Mouse (Mus musculus) ES-Bruce4 (cell line): ENCODE data around the gene Chrdl2. TPM values are rescaled to one million over a fixed set of nuclear protein-coding genes. Genes with fewer than 3 reads are reported as not detected.
A peak's percentile ranks its signal among the peaks of the same experiment; 100 is the strongest.

Experiments
- H3K27ac ChIP-seq: 2 replicates; pipeline ENCODE4 v1.5.1; 2012; ENCODE audit warnings: low read length, inconsistent platforms; ENCODE audit not compliant: insufficient read depth
- H3K27me3 ChIP-seq: 2 replicates; pipeline ENCODE4 v1.6.1; 2012; ENCODE audit warnings: mild to moderate bottlenecking, low read length, inconsistent platforms; ENCODE audit not compliant: control insufficient read depth, poor library complexity, insufficient read depth, severe bottlenecking
- H3K36me3 ChIP-seq: 2 replicates; pipeline ENCODE4 v1.6.1; 2012; ENCODE audit warnings: inconsistent platforms, mild to moderate bottlenecking, low read length, moderate library complexity; ENCODE audit not compliant: control insufficient read depth, poor library complexity, insufficient read depth, severe bottlenecking
- H3K4me1 ChIP-seq: one replicate; pipeline ENCODE4 v1.8.1; 2011; ENCODE audit warnings: low read length; ENCODE audit not compliant: control insufficient read depth, insufficient read depth
- H3K4me3 ChIP-seq: 2 replicates; pipeline ENCODE4 v1.5.1; 2011; ENCODE audit warnings: low read depth, mild to moderate bottlenecking, low read length
- H3K9ac ChIP-seq: 2 replicates; pipeline ENCODE4 v1.6.1; 2012; ENCODE audit warnings: low read depth, mild to moderate bottlenecking, inconsistent platforms; ENCODE audit not compliant: poor library complexity, severe bottlenecking
- H3K9me3 ChIP-seq: replicated peaks from 2 replicates; pipeline ENCODE4 v1.6.1; 2012; ENCODE audit warnings: mild to moderate bottlenecking, low read length, inconsistent platforms; ENCODE audit not compliant: control insufficient read depth, poor library complexity, insufficient read depth, severe bottlenecking
- CTCF ChIP-seq: IDR thresholded peaks from one replicate; pipeline ENCODE4 v1.8.1; 2011; ENCODE audit warnings: low read depth, low read length
- EP300 ChIP-seq: IDR thresholded peaks from 2 replicates; pipeline ENCODE4 v1.6.1; 2011; ENCODE audit warnings: low read depth, low read length; ENCODE audit not compliant: insufficient read depth
- POLR2A ChIP-seq: IDR thresholded peaks from one replicate; pipeline ENCODE4 v1.8.1; 2011; ENCODE audit warnings: low read length; ENCODE audit not compliant: insufficient read depth
- polyA plus RNA-seq: library from polyadenylated mRNA; stranded (reverse); fragments of >200 nt; gene quantifications from 2 replicates; pipeline ENCODE4 v1.2.4, GENCODE M21; 2011; ENCODE audit warnings: low read depth; ENCODE audit not compliant: missing spikeins, insufficient read depth, insufficient read length

The Chrdl2 gene
- polyA plus RNA-seq, 1 experiment: not detected

DNA sequence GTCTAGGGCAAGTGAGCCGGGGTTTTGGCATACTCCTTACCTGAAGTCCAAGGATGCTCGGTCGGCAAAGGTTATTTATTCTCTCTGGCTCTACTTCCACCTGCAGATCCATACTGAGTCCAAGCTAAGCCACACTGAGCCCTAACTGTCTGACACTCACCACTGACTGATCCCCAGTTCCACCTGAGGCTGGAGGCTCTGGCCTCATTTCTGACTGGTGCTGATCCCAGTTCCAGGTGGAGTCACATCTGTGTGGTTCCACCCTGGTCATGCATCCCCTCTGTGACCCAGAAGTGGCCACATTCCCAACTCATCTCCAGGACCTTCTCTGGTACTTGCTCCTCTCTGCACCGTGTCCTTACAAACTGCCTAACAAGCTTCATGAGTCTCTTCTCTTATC is 2.8 kb downstream of the Chrdl2 start:
- no peaks in the 10 kb centered on the region for H3K4me1 ChIP-seq
- no peaks in the 10 kb centered on the region for H3K9me3 ChIP-seq
- peaks cover 16% of the 10 kb centered on the region for H3K27me3 ChIP-seq
- H3K9ac ChIP-seq: no peak overlapping the region
- no peak overlapping the region for H3K27ac ChIP-seq
- TF ChIP-seq POLR2A: no peak
- TF ChIP-seq CTCF: no peak
- no peak for TF ChIP-seq EP300
- H3K36me3 ChIP-seq: no peaks in the 10 kb centered on the region
- no peak overlapping the region for H3K4me3 ChIP-seq

DNA sequence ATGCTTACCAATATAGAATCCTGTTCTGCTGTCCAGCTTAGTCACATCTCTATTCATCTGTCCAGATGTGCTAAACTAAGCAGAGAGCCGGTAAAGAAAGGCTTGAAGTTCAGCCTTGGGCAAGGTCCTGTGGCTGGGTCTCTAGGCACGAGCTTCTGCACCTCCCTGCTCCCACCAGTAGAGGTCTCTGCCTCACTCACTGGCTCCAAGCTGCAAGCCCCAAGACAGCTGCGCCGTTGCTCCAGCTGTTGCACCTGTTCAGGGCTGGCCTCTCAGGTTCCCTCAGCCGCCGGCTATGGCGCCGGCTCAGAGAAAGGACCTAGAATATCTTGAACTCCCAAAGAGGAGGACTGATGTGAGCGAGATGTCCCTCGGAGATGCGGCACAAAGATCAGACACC is 3.7 kb downstream of the Chrdl2 start:
- Histone ChIP-seq H3K4me3 (no peak overlapping the region), H3K36me3 (no peaks in the 10 kb centered on the region), H3K27me3 (peaks cover 16% of the 10 kb centered on the region), H3K4me1 (no peaks in the 10 kb centered on the region), H3K27ac (no peak overlapping the region), H3K9ac (no peak overlapping the region), H3K9me3 (no peaks in the 10 kb centered on the region)
- TF ChIP-seq POLR2A: no peak
- peak; percentile 94 for TF ChIP-seq CTCF

GRCm38 (mm10) chr7:100010711-100011110 is 4.7 kb downstream of the Chrdl2 start:
- Histone ChIP-seq H3K27me3 (peaks cover 9% of the 10 kb centered on the region), H3K27ac (no peak overlapping the region), H3K4me3 (no peak overlapping the region), H3K36me3 (no peaks in the 10 kb centered on the region), H3K9me3 (no peaks in the 10 kb centered on the region), H3K9ac (no peak overlapping the region), H3K4me1 (no peaks in the 10 kb centered on the region)
- TF ChIP-seq POLR2A: no peak

DNA sequence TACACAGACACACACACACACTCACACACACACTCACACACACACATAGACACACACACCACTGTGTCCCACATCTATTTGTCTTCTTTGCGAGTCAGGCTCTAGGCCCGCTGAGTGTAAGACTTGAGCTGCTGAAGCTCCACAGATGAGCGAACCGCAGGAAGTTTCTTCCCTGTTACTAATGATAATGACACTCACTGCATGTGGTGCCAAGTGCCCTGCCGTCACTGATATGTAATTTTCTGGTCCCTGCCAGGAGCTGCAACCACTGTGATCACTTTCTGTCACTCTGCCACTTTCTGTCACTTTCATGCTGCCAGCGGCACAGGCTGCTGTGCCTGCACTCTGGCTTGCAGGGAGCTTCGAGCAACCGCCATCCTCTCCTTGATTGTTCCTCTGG is 6.1 kb downstream of the Chrdl2 start:
- H3K9ac ChIP-seq: no peak overlapping the region
- H3K9me3 ChIP-seq: no peaks in the 10 kb centered on the region
- H3K4me3 ChIP-seq: no peak overlapping the region
- H3K4me1 ChIP-seq: no peaks in the 10 kb centered on the region
- no peak overlapping the region for H3K27ac ChIP-seq
- no peaks in the 10 kb centered on the region for H3K36me3 ChIP-seq
- H3K27me3 ChIP-seq: peaks cover 4% of the 10 kb centered on the region; the same call in 1 of the 2 replicates
- no peak for TF ChIP-seq POLR2A
- no peak for TF ChIP-seq CTCF
- no peak for TF ChIP-seq EP300

GRCm38 (mm10) chr7:100012515-100012914 is 6.5 kb downstream of the Chrdl2 start:
- Histone ChIP-seq H3K27me3 (0 out of 2 replicates have a peak, but pooled peaks cover under 1% of the 10 kb centered on the region), H3K27ac (no peak overlapping the region), H3K4me3 (no peak overlapping the region), H3K9ac (no peak overlapping the region), H3K4me1 (no peaks in the 10 kb centered on the region), H3K9me3 (no peaks in the 10 kb centered on the region), H3K36me3 (no peaks in the 10 kb centered on the region)
- TF ChIP-seq EP300: no peak
- no peak for TF ChIP-seq CTCF
- no peak for TF ChIP-seq POLR2A

DNA sequence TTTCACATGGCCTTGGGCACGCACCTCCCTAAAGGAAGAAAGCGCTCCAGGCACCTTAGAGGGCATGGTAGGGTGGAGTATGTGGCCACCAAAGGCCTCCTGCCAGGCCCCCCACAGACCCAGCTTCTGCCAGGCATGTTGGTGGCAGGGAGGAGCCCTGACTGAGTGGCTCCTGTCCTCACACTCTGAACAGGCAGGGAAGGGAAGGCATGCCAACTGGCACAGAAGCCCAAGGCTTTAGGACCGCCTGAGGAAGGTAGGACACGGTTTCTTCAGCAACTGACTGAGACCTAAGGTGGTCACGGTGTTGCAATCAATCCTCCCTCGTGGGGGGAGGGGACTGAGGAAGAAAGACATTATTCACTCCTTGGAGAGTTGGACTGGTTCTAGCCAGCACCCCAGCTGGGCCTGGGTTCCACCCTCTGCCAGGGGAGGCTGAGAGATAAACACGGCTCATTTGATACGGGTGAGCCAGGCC is 8.2 kb downstream of the Chrdl2 start:
- Histone ChIP-seq H3K9ac (no peak overlapping the region), H3K27ac (no peak overlapping the region), H3K4me3 (no peak overlapping the region), H3K36me3 (no peaks in the 10 kb centered on the region), H3K9me3 (no peaks in the 10 kb centered on the region), H3K27me3 (no peaks in the 10 kb centered on the region), H3K4me1 (no peaks in the 10 kb centered on the region)
- TF ChIP-seq EP300 (no peak), POLR2A (no peak), CTCF (no peak)
